Comparison of ENCODE assay signal across 8 mouse cellular contexts in the genomic region with DNA sequence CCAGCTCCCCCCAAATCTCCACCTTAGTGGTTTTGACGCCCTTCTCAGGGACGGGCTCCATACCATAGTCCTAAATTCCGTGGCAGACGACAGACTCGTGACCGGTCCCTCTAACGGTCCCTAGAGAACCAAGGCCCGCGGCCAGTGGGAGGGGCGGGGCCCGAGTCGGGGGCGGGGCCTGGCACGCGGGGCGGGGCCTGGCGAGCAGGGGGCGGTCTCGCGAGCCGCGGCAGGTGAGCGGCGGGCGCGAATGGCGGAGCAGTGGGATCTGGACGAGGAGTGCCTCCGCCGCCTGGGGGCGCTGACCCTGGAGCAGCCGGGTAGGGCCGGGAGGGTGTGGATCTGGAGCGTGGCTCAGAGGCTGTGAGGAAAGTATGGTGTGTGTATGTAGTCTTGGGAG. TPM values are rescaled to one million over a fixed set of nuclear protein-coding genes. Genes with fewer than 3 reads are reported as not detected.
DNase-seq lines count a peak whose midpoint lies in the region; ATAC-seq lines count a peak whose summit lies in the region.

Gene Kctd19, minus strand, starts transcription at position 112 of the 400 bp plus-strand sequence.
Gene Lrrc36, plus strand, starts transcription at position 181 of the 400 bp plus-strand sequence.

- H3K27me3 ChIP-seq in intestine, embryonic 16.5 days (replicated peaks; ENCODE audit: control insufficient read depth, insufficient read depth, low read length) = peaks cover 6% of the 10 kb centered on the region
- peaks cover 28% of the 10 kb centered on the region for H3K27me3 ChIP-seq in liver, embryonic 16.5 days (ENCODE audit: control insufficient read depth, insufficient read depth, low read depth, low read length)
- peaks cover 21% of the 10 kb centered on the region for H3K27me3 ChIP-seq in neural tube, embryonic 13.5 days

- peak within 1 kb of the TSS; percentile 58 for H3K4me2 ChIP-seq in intestine, embryonic 16.5 days (ENCODE audit: low read depth, low read length)
- peak within 1 kb of the TSS; percentile 43 for H3K4me2 ChIP-seq in liver, embryonic 16.5 days (ENCODE audit: low read depth, low read length)
- peak within 1 kb of the TSS; percentile 61 for H3K4me2 ChIP-seq in neural tube, embryonic 13.5 days

- DNase-seq in left cerebral cortex, postnatal 4 days = peak; percentile 64
- DNase-seq in left cerebral cortex, postnatal 14 days (ENCODE audit: low spot score in 2 of 2) = no peak
- DNase-seq in cerebellum, postnatal 4 days (ENCODE audit: low spot score in 2 of 2) = peak; percentile 42 to 64
- peak; percentile 56 for DNase-seq in gastrocnemius, postnatal 25 days
- peak; percentile 57 for DNase-seq in urinary bladder, postnatal 25 days (ENCODE audit: low spot score)

- H3K4me1 ChIP-seq in intestine, embryonic 16.5 days (ENCODE audit: control insufficient read depth, insufficient read depth, low read length) = peaks cover 4% of the 10 kb centered on the region; the same call in 1 of the 2 replicates
- H3K4me1 ChIP-seq in liver, embryonic 16.5 days (ENCODE audit: control insufficient read depth, low read depth, low read length) = peaks cover 4% of the 10 kb centered on the region; the same call in 1 of the 2 replicates
- peaks cover 9% of the 10 kb centered on the region for H3K4me1 ChIP-seq in neural tube, embryonic 13.5 days (replicated peaks)

- H3K4me3 ChIP-seq in intestine, embryonic 16.5 days (ENCODE audit: low read length) = peak within 1 kb of the TSS; percentile 37
- H3K4me3 ChIP-seq in liver, embryonic 16.5 days (ENCODE audit: low read depth, low read length) = peak within 1 kb of the TSS; percentile 4
- H3K4me3 ChIP-seq in neural tube, embryonic 13.5 days = peak within 1 kb of the TSS; percentile 31

- peak; percentile 80 for ATAC-seq in intestine, embryonic 16.5 days
- ATAC-seq in liver, embryonic 16.5 days (ENCODE audit: low read depth) = peak; percentile 60
- peak; percentile 72 for ATAC-seq in neural tube, embryonic 13.5 days (ENCODE audit: low read depth)

- H3K9ac ChIP-seq in intestine, embryonic 16.5 days (ENCODE audit: low read depth, low read length) = peak within 1 kb of the TSS; percentile 35; the same call in 1 of the 2 replicates
- no peak within 1 kb of the TSS for H3K9ac ChIP-seq in liver, embryonic 16.5 days (ENCODE audit: low read depth, low read length)
- H3K9ac ChIP-seq in neural tube, embryonic 13.5 days = no peak within 1 kb of the TSS

- H3K27ac ChIP-seq in intestine, embryonic 16.5 days (ENCODE audit: low read length) = no peak within 1 kb of the TSS
- H3K27ac ChIP-seq in liver, embryonic 16.5 days (ENCODE audit: low read length) = no peak within 1 kb of the TSS
- no peak within 1 kb of the TSS for H3K27ac ChIP-seq in neural tube, embryonic 13.5 days (replicated peaks)

- H3K36me3 ChIP-seq in intestine, embryonic 16.5 days (ENCODE audit: control insufficient read depth, insufficient read depth, low read length) = no peaks in the 10 kb centered on the region
- H3K36me3 ChIP-seq in liver, embryonic 16.5 days (ENCODE audit: control insufficient read depth, insufficient read depth) = no peaks in the 10 kb centered on the region
- H3K36me3 ChIP-seq in neural tube, embryonic 13.5 days = no peaks in the 10 kb centered on the region

- intact Hi-C loops in left cerebral cortex, postnatal 4 days (cut with DNase I) = no loop called here
- intact Hi-C loops in left cerebral cortex, postnatal 14 days (cut with DNase I) = no loop called here

- H3K9me3 ChIP-seq in intestine, embryonic 16.5 days (ENCODE audit: control insufficient read depth, low read length) = no peaks in the 10 kb centered on the region
- no peaks in the 10 kb centered on the region for H3K9me3 ChIP-seq in liver, embryonic 16.5 days (replicated peaks; ENCODE audit: control insufficient read depth, low read length)
- H3K9me3 ChIP-seq in neural tube, embryonic 13.5 days = no peaks in the 10 kb centered on the region

- 2% methylated on average over 33 of the region's 34 CpGs for WGBS in intestine, embryonic 16.5 days
- 2% methylated on average over 34 of the region's 34 CpGs for WGBS in liver, embryonic 16.5 days (ENCODE audit: insufficient replicate concordance)
- WGBS in neural tube, embryonic 13.5 days = 1% methylated on average over 34 of the region's 34 CpGs

RNA-seq across cellular contexts. Expression of gene Kctd19, which starts in this region (rescaled TPM):
- not detected for total RNA-seq in left cerebral cortex, postnatal 4 days (2021)
- total RNA-seq in left cerebral cortex, postnatal 14 days (2021) = not detected
- not detected for total RNA-seq in gastrocnemius, postnatal 25 days (2021)
- polyA plus RNA-seq in intestine, embryonic 16.5 days (2015; fragmentation: Nextera tagmentation; extraction: Ambion mirVana) = 0.04 TPM in 1 of 2 replicates, not detected in the other
- not detected in 2 replicates for polyA plus RNA-seq in liver, embryonic 16.5 days (2015; fragmentation: Nextera tagmentation; extraction: Ambion mirVana)
- not detected in 2 replicates for polyA plus RNA-seq in neural tube, embryonic 13.5 days (2015; fragmentation: Nextera tagmentation; extraction: Ambion mirVana)

RNA-seq across cellular contexts. Expression of gene Lrrc36, which starts in this region (rescaled TPM):
- total RNA-seq in left cerebral cortex, postnatal 4 days (2021) = under 1 TPM; 0.40 to 0.64 TPM
- under 1 TPM in 1 of 2 experiments, not detected in 1; 0.40 TPM for total RNA-seq in left cerebral cortex, postnatal 14 days (2021)
- total RNA-seq in gastrocnemius, postnatal 25 days (2021) = under 1 TPM; 0.41 to 0.67 TPM
- 0.07 TPM in 1 of 2 replicates, not detected in the other for polyA plus RNA-seq in intestine, embryonic 16.5 days (2015; fragmentation: Nextera tagmentation; extraction: Ambion mirVana)
- polyA plus RNA-seq in liver, embryonic 16.5 days (2015; fragmentation: Nextera tagmentation; extraction: Ambion mirVana) = 0.09 TPM in 1 of 2 replicates, not detected in the other
- polyA plus RNA-seq in neural tube, embryonic 13.5 days (2015; fragmentation: Nextera tagmentation; extraction: Ambion mirVana) = 0.65 and 0.92 TPM in 2 replicates

Comparison
In these comparisons a context has a peak if more than half of its experiments do, and no peak if none do; other contexts are left out.
1. Peak in DNase-seq in left cerebral cortex, postnatal 4 days; RNA of the genes that start here not detected or under 1 TPM.
2. Peak in DNase-seq in gastrocnemius, postnatal 25 days; RNA of the genes that start here not detected or under 1 TPM.
3. Peak in ATAC-seq, H3K4me3 ChIP-seq, H3K9ac ChIP-seq and H3K4me2 ChIP-seq in intestine, embryonic 16.5 days; RNA of the genes that start here not detected or under 1 TPM.
4. Peak in ATAC-seq, H3K4me3 ChIP-seq and H3K4me2 ChIP-seq in liver, embryonic 16.5 days; RNA of the genes that start here not detected or under 1 TPM.
5. Peak in ATAC-seq, H3K4me3 ChIP-seq and H3K4me2 ChIP-seq in neural tube, embryonic 13.5 days; RNA of the genes that start here not detected or under 1 TPM.
6. DNase-seq: peak in cerebellum, postnatal 4 days (2 of 2) and urinary bladder, postnatal 25 days (single experiment); none in left cerebral cortex, postnatal 14 days (0 of 2).
7. Peak in every context shown above with its lines, with median percentiles within 50 percentile points of each other: ATAC-seq, H3K4me2 ChIP-seq and H3K4me3 ChIP-seq.